Mouse (Mus musculus): ENCODE data around the gene Zfp972. TPM values are rescaled to one million over a fixed set of nuclear protein-coding genes. Genes with fewer than 3 reads are reported as not detected.
"Not testable (repeated sequence)": the region's sequence is repeated elsewhere in the genome, so short reads cannot be mapped to it uniquely, and the experiment has no call there.

Gene Zfp972
- 0.41 and 0.55 TPM in 2 replicates for polyA plus RNA-seq (2015; fragmentation: Nextera tagmentation; extraction: Ambion mirVana)

DNA sequence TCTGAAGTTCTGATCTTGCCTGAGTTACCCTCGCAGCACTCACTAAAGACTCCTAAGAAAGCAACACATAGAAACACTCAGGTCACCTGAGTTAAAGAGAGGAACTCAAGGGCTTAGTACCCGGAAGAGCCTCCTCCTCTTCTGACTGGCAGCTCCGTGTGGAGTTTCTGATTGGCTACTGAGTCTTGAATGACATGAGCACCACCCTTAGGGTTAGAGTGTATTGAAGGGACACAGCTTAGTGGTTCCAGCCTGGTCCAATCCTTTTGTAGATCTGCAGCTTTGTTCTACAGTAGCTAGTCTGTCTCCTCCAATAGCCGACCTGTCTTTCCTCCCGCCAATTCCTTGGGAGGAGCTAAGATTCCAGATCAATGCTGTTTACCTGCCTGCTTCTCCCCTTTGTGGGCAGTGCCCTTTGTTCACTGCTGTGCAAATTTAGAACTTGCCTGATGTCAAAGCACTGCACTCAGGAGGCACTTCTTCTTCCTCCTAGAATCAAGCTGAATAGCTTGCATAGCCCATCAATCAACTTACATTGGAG is at the start of gene Zfp972:
TSS of gene Zfp972 (minus strand) at position 51 of the 541 bp plus-strand sequence.
- H3K27me3 ChIP-seq (ENCODE audit: control insufficient read depth, insufficient read depth, low read depth, low read length); ATAC-seq (ENCODE audit: low read depth); H3K27ac ChIP-seq (ENCODE audit: low read length); H3K9me3 ChIP-seq (replicated peaks; ENCODE audit: control insufficient read depth, low read length); H3K4me3 ChIP-seq (ENCODE audit: low read depth, low read length); H3K9ac ChIP-seq (ENCODE audit: low read depth, low read length); H3K4me2 ChIP-seq (ENCODE audit: low read depth, low read length); H3K4me1 ChIP-seq (ENCODE audit: control insufficient read depth, low read depth, low read length); H3K36me3 ChIP-seq (ENCODE audit: control insufficient read depth, insufficient read depth): not testable (repeated sequence)
- WGBS (ENCODE audit: insufficient replicate concordance), result 45% methylated on average over 4 of the region's 5 CpGs

DNA sequence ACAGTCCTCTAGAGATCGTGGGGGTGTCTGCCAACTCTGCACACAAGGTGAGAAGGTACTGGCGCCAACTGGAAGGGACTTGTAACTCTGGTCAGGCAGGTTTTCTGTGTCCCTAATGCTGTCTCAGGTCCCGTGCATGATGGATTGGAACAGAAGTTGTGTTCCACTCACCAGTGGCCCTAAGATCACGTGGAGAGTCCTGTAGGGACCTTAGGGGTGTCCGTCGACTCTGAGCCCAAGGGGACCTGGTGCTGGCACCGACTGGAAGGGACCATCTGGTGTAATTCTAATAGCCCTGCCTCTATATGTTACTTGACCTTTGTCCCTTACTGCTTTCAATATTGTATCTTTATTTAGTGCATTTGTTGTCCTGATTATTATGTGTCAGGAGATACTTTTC is 49.4 kb upstream of the Zfp972 start:
- H3K27ac ChIP-seq (ENCODE audit: low read length); H3K4me2 ChIP-seq (ENCODE audit: low read depth, low read length); H3K27me3 ChIP-seq (ENCODE audit: control insufficient read depth, insufficient read depth, low read depth, low read length); H3K9ac ChIP-seq (ENCODE audit: low read depth, low read length); ATAC-seq (ENCODE audit: low read depth); H3K4me3 ChIP-seq (ENCODE audit: low read depth, low read length); H3K9me3 ChIP-seq (replicated peaks; ENCODE audit: control insufficient read depth, low read length); H3K4me1 ChIP-seq (ENCODE audit: control insufficient read depth, low read depth, low read length); H3K36me3 ChIP-seq (ENCODE audit: control insufficient read depth, insufficient read depth): not testable (repeated sequence)
- 54% methylated on average over 6 of the region's 7 CpGs for WGBS (ENCODE audit: insufficient replicate concordance)

DNA sequence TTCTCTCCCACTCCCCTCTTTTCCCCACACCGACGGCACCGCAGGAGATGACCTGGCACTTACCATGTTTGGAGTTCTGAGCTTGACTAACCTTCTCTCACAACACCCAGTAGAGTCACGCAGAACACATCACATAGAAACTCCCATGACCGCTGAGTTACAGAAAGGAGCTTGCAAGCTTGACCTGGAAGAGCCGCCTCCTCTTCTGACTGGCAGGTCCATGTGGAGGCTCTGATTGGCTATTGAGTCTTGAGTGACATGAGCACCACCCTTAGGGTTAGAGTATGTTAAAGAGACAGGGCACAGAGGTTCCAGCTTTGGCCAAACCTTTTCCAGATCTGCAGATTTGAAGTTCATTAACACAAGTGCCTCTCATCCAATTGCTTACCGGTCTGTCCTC is 31.7 kb upstream of the Zfp972 start, which contains the start of gene Gm14326:
TSS of gene Gm14326 (minus strand) at position 153 of the 400 bp plus-strand sequence.
- H3K4me1 ChIP-seq (ENCODE audit: control insufficient read depth, low read depth, low read length); H3K9ac ChIP-seq (ENCODE audit: low read depth, low read length); H3K27me3 ChIP-seq (ENCODE audit: control insufficient read depth, insufficient read depth, low read depth, low read length); H3K9me3 ChIP-seq (replicated peaks; ENCODE audit: control insufficient read depth, low read length); H3K36me3 ChIP-seq (ENCODE audit: control insufficient read depth, insufficient read depth); H3K27ac ChIP-seq (ENCODE audit: low read length); ATAC-seq (ENCODE audit: low read depth): not testable (repeated sequence)
- 0 out of 2 replicates have a peak within 1 kb of the TSS, but pooled peaks have one; percentile 9 for H3K4me2 ChIP-seq (ENCODE audit: low read depth, low read length)
- H3K4me3 ChIP-seq (ENCODE audit: low read depth, low read length), result peak within 1 kb of the TSS; percentile 50
- 0% methylated on average over 3 of the region's 7 CpGs for WGBS (ENCODE audit: insufficient replicate concordance)

DNA sequence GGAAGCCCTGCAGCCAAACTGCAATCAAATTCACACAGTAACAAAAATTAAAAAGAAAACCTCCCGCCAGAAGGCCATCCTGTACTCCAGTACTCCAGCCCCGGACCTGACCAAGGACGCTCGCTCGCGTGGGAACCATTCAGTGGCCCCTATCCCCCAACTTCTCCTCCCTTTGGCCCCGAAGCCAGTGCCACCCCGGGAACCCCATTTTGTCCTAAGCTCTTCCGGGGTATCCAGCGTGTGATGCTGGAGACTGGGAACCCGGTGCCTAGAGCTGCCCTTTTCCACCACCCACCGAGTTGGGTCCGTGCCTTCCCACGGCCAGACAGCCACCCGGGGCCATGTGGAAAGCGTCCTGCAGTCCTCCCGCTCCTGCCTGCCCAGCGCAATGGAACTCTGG is 31.3 kb upstream of the Zfp972 start:
- Histone ChIP-seq H3K4me3 (ENCODE audit: low read depth, low read length) (peak overlapping the region; percentile 50), H3K4me2 (ENCODE audit: low read depth, low read length) (0 out of 2 replicates have a peak overlapping the region, but pooled peaks have one; percentile 9)
- H3K36me3 ChIP-seq (ENCODE audit: control insufficient read depth, insufficient read depth); H3K9me3 ChIP-seq (replicated peaks; ENCODE audit: control insufficient read depth, low read length); H3K4me1 ChIP-seq (ENCODE audit: control insufficient read depth, low read depth, low read length); H3K27me3 ChIP-seq (ENCODE audit: control insufficient read depth, insufficient read depth, low read depth, low read length); H3K27ac ChIP-seq (ENCODE audit: low read length); ATAC-seq (ENCODE audit: low read depth); H3K9ac ChIP-seq (ENCODE audit: low read depth, low read length): not testable (repeated sequence)
- under 1% methylated on average over 18 of the region's 18 CpGs for WGBS (ENCODE audit: insufficient replicate concordance)

DNA sequence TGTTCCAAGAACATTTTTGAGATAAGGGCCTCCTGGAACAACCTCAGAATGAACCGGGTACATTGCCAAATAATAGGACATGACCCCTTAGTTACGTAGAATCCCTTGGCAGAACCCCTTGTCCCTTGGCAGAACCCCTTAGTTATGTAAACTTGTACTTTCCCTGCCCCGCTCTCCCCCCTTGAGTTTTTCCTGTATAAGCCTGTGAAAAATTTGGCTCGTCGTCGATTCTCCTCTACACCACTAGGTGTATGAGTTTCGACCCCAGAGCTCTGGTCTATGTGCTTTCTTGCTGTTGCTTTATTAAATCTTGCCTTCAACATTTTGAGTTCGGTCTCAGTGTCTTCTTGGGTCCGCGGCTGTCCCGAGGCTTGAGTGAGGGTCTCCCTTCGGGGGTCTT is 22.1 kb downstream of the Zfp972 start:
- no CpG with 5 or more reads among the region's 12 CpGs for WGBS (ENCODE audit: insufficient replicate concordance)
- not testable (repeated sequence) for H3K9ac ChIP-seq (ENCODE audit: low read depth, low read length); H3K36me3 ChIP-seq (ENCODE audit: control insufficient read depth, insufficient read depth); H3K4me1 ChIP-seq (ENCODE audit: control insufficient read depth, low read depth, low read length); H3K4me3 ChIP-seq (ENCODE audit: low read depth, low read length); ATAC-seq (ENCODE audit: low read depth); H3K9me3 ChIP-seq (replicated peaks; ENCODE audit: control insufficient read depth, low read length); H3K4me2 ChIP-seq (ENCODE audit: low read depth, low read length); H3K27ac ChIP-seq (ENCODE audit: low read length); H3K27me3 ChIP-seq (ENCODE audit: control insufficient read depth, insufficient read depth, low read depth, low read length)

DNA sequence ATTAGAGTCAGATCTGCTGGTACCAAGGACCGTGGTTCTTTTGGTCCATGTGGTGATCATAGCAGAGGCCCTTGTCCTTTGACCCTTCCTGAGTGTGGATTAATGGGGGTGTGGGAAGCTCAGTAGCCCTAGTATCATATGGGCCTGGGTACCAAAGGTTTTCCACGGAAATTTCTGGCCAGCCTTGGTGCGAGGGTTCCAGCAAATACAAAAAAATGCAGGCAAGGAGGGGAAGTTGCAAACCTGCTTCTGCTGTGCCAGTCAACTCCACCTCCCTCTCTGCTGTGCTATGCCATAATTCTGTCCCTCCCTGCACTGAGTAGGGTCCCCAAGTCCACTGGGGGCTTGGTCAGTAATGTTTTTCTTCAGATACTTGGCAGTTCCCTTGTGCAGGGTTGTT is 27.2 kb downstream of the Zfp972 start:
- H3K4me2 ChIP-seq (ENCODE audit: low read depth, low read length); H3K36me3 ChIP-seq (ENCODE audit: control insufficient read depth, insufficient read depth); H3K4me3 ChIP-seq (ENCODE audit: low read depth, low read length); H3K9me3 ChIP-seq (replicated peaks; ENCODE audit: control insufficient read depth, low read length); H3K27ac ChIP-seq (ENCODE audit: low read length); H3K27me3 ChIP-seq (ENCODE audit: control insufficient read depth, insufficient read depth, low read depth, low read length); ATAC-seq (ENCODE audit: low read depth); H3K4me1 ChIP-seq (ENCODE audit: control insufficient read depth, low read depth, low read length); H3K9ac ChIP-seq (ENCODE audit: low read depth, low read length): not testable (repeated sequence)
- WGBS (ENCODE audit: insufficient replicate concordance), result 45% methylated on average over 2 of the region's 3 CpGs

DNA sequence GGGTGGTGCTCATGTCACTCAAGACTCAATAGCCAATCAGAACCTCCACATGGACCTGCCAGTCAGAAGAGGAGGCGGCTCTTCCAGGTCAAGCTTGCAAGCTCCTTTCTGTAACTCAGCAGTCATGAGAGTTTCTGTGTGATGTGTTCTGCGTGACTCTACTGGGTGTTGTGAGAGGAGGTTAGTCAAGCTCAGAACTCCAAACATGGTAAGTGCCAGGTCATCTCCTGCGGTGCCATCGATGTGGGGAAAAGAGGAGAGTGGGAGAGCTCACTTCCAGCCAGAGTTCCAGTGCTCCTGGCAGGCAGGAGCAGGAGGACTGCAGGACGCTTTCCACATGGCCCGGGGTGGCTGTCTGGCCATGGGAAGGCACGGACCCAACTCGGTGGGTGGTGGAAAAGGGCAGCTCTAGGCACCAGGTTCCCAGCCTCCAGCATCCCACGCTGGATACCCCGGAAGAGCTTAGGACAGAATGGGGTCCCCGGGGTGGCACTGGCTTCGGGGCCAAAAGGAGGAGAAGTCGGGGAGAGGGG is 28.3 kb downstream of the Zfp972 start, which contains the start of gene Gm14327:
TSS of gene Gm14327 (plus strand) at position 51 of the 533 bp plus-strand sequence.
- not testable (repeated sequence) for H3K9ac ChIP-seq (ENCODE audit: low read depth, low read length); H3K4me3 ChIP-seq (ENCODE audit: low read depth, low read length); H3K4me1 ChIP-seq (ENCODE audit: control insufficient read depth, low read depth, low read length); ATAC-seq (ENCODE audit: low read depth); H3K27ac ChIP-seq (ENCODE audit: low read length); H3K9me3 ChIP-seq (replicated peaks; ENCODE audit: control insufficient read depth, low read length); H3K36me3 ChIP-seq (ENCODE audit: control insufficient read depth, insufficient read depth); H3K4me2 ChIP-seq (ENCODE audit: low read depth, low read length); H3K27me3 ChIP-seq (ENCODE audit: control insufficient read depth, insufficient read depth, low read depth, low read length)
- 43% methylated on average over 7 of the region's 13 CpGs for WGBS (ENCODE audit: insufficient replicate concordance)

DNA sequence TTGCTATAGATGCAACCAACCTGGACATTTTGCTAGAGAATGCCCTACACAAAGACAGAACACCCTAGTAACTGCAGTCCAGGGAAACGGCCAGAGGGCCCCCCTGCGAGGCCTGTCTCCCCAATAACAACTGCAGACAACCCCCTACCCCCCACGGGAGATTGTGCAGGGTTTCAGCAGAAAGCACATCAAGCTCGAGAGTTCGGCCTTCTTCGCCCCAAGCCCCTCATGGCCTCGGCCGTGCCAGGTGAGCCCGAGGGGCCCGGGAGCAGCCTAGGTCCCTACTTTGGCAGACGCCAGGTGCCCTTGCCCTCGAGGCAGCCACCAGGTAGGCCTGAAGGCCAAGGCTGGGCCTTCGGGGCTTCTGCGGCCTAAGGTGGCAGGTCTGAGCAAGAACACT is 37.7 kb downstream of the Zfp972 start:
- not testable (repeated sequence) for H3K27me3 ChIP-seq (ENCODE audit: control insufficient read depth, insufficient read depth, low read depth, low read length); H3K4me3 ChIP-seq (ENCODE audit: low read depth, low read length); H3K27ac ChIP-seq (ENCODE audit: low read length); H3K4me1 ChIP-seq (ENCODE audit: control insufficient read depth, low read depth, low read length); H3K9me3 ChIP-seq (replicated peaks; ENCODE audit: control insufficient read depth, low read length); H3K36me3 ChIP-seq (ENCODE audit: control insufficient read depth, insufficient read depth); H3K4me2 ChIP-seq (ENCODE audit: low read depth, low read length); ATAC-seq (ENCODE audit: low read depth); H3K9ac ChIP-seq (ENCODE audit: low read depth, low read length)
- 72% methylated on average over 12 of the region's 14 CpGs for WGBS (ENCODE audit: insufficient replicate concordance)

DNA sequence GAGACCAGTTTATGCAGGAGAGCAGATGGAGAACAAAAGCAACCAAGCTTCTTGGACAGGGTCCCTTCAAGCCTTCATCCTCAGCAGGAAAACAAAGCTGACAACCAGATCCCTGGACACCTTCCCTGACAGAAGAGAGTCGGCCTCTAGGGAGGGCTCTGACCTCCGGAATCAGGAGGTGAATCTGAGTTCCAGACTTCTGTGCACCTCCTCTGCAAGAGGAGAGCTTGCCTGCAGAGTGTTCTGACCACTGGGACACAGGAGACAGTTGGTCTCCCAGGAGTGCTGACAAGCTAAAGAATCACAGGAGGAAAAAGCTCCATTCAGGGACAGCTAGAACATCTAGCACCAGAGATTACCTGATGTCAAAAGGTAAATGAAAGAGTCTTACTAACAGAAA is 63.2 kb downstream of the Zfp972 start:
- H3K27me3 ChIP-seq (ENCODE audit: control insufficient read depth, insufficient read depth, low read depth, low read length); ATAC-seq (ENCODE audit: low read depth); H3K4me1 ChIP-seq (ENCODE audit: control insufficient read depth, low read depth, low read length); H3K4me3 ChIP-seq (ENCODE audit: low read depth, low read length); H3K36me3 ChIP-seq (ENCODE audit: control insufficient read depth, insufficient read depth); H3K27ac ChIP-seq (ENCODE audit: low read length); H3K9me3 ChIP-seq (replicated peaks; ENCODE audit: control insufficient read depth, low read length); H3K4me2 ChIP-seq (ENCODE audit: low read depth, low read length); H3K9ac ChIP-seq (ENCODE audit: low read depth, low read length): not testable (repeated sequence)
- WGBS (ENCODE audit: insufficient replicate concordance), result 53% methylated on average over 2 of the region's 2 CpGs
